Mouse (Mus musculus) adrenal gland, postnatal 36 days (tissue): ENCODE measurements around the gene Vps53. TPM values are rescaled to one million over a fixed set of nuclear protein-coding genes. Genes with fewer than 3 reads are reported as not detected.
A peak's percentile ranks its signal among the peaks of the same experiment; 100 is the strongest.

Source experiments
- DNase-seq, 2 experiments: peaks; one replicate each; pipeline ENCODE4 v3.0.0; 2021; ENCODE audit warnings: mixed read lengths in 1 of 2
- total RNA-seq, 2 experiments: library from RNA; stranded (reverse); gene quantifications; 2 replicates each; pipeline ENCODE4 v1.2.3; 2021

Vps53 gene
- total RNA-seq, 2 experiments from 2014 or later, result 49.2 to 54.2 TPM

GRCm38 (mm10) chr11:76168976-76169375, 10.5 kb downstream of the Vps53 start:
- no peak for DNase-seq

- peak; percentile 85 to 88 for DNase-seq
Measured at GRCm38 (mm10) chr11:76167079-76167765, 12.2 kb downstream of the Vps53 start.

- DNase-seq, result peak; percentile 44 to 51
Measured at GRCm38 (mm10) chr11:76166657-76167056, 12.8 kb downstream of the Vps53 start.

DNA sequence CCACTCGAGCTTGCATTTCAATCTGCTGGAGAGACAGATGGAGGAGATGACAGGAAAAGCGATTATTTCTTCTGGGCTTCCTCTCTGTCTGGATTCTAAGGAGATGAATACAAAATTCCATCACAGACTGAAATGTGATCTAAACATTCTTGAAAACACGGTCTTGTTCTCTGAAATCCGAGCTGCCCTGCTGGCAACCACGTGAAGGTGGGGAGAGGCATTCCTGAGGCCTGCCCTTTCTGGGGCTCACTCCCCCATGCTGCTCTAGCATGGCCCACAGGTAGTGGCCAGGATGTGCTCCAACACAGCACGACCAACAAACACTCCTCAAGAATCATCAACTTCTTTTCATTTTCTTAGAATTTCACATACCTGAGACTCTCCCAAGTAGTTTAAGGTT, 19.2 kb downstream of the Vps53 start:
- no peak for DNase-seq

DNA sequence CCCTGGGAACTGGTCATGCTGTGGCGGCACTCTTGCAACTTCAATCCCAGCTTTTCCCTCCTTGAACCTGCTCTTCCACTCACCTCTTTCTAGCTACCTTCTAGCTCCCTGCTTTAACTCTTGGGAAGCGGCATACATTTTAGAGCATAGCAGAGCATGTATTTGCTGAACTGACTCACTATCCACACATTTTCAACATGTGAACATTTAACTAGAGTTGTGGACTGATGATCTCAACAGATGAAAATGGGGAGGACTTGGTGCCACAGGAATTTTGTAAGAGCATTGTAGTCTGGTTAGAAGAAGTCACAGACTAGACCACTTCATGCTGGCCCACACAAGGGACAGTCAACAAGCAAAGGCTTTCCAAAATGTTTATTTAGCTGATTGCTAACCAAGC, 21.1 kb downstream of the Vps53 start:
- DNase-seq, result no peak

GRCm38 (mm10) chr11:76154861-76155260, 24.6 kb downstream of the Vps53 start:
- DNase-seq, result no peak

DNA sequence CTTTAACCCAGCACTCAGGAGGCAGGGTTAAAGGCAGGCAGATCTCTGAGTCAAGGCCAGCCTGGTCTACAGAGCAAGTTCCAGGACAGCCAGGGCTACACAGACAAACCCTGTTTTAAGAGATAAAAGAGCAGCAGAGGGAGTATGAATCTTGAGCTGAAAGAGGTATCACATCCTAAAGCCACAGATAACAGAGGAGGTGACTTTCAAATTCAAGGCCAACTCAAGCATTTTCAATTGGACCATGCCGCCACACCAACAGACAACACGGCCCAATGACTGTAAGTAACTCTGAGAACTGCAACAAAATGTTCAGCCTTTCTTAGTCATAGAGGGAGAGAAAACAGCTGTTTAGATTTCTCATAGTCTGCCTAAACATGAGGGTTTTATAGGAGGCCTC, 25.2 kb downstream of the Vps53 start:
- DNase-seq, result no peak

GRCm38 (mm10) chr11:76153236-76153951, 26.1 kb downstream of the Vps53 start:
- DNase-seq, result no peak

- no peak for DNase-seq
Measured at GRCm38 (mm10) chr11:76150980-76151379, 28.5 kb downstream of the Vps53 start.

GRCm38 (mm10) chr11:76148055-76149008, 31.1 kb downstream of the Vps53 start:
- no peak for DNase-seq

DNA sequence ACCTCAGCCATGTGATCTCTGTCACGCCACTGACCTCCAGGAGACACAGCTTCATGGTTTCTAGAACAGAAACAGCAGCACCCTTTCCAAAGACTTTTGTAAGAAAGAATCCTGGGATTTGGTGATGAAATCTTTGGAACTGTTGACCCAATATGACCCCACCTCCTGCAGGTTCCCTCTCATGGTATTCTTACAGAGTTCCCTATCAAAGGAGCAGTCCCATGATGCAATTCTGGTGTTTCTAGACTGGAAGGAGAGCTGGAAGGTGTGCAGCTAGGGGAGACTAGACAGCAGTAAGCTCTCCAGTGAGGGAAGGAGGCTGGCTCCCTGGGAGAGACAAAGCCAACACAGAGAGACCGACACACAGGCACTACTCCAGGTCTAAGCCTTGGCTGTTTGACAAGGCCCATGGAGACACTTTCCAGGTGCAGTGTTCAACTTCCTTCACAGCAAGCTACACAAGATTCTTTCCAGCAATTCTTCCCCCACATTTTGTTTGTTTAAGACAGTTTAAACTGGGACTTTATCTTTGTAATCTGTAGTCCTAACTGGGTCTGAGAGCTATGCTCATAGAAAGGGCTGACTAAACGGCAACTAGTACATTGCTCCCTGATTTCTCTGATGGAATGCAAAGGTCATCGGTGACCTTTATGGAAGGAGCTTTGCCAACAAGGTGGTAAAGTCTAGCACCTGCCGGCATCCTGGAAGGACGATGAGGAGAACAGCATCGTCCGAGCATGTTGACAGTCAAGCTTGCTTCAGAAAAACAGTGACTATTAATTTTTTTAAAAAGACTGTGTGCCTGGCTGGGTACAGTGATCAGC, 33.0 kb downstream of the Vps53 start:
- DNase-seq, result no peak

GRCm38 (mm10) chr11:76145169-76145568, 34.3 kb downstream of the Vps53 start:
- no peak for DNase-seq

DNA sequence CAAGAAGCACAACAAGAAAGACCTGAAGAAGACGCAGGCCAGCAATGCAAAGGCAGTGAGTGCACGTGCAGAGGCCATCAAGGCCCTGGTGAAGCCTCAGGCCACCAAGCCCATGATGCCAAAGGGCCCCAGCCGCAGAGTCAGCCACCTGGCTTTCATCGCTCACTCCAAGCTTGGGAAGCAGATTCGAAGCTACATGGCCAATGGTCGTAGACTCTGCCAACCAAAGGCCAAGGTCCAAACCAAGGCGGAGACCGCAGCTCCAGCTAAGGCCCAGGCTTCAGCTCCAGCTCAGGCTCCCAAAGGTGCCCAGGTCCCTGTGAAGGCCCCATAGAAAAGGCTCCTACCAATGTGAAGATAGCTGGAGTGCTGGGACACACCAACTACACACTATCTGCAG, 35.1 kb downstream of the Vps53 start:
- DNase-seq, result no peak

GRCm38 (mm10) chr11:76137996-76138395, 41.5 kb downstream of the Vps53 start:
- peak; percentile 27 to 32 for DNase-seq

- peak; percentile 60 to 69 for DNase-seq
Measured at GRCm38 (mm10) chr11:76135641-76136437, 43.6 kb downstream of the Vps53 start.

DNA sequence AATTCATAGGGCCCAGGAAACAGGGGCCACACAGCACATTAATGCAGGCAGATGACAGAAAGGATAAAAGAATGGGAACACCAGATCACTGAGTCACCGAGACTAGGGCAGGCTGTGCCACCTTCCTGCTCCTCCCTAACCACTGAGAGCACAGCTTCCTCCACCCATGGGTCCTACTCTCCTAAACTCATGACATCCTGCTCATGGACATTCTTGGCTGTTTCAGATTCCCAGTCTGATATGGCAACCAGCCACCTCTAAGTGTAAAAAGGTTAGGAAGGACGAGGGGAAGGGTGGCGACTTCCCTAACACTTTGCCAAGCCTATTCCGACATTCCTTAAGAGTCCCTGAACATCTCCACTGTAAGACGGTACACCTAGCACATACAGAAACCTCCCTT, 48.6 kb downstream of the Vps53 start:
- peak; percentile 15 to 34 for DNase-seq

GRCm38 (mm10) chr11:76125386-76125785, 54.1 kb downstream of the Vps53 start:
- DNase-seq, result no peak

GRCm38 (mm10) chr11:76123517-76123916, 55.9 kb downstream of the Vps53 start:
- no peak for DNase-seq

DNA sequence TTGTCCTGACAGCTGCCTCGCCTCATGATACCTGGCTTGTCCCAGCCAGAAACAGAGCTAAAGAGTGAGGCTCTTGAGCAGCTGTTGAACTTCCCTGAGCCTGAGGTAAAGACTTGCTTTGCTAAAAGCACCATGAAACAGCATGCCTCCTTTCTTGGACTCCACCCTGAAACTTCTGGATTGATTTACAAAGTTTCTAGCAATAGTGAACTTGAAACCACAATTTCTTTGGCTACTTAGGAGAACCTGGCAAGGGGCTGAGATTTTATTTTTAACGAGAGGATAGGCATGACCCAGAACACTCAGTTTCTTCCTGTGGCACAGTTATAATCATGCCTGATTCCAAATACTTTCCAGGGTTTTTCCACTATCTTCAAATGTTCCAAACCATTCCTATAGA, 56.9 kb downstream of the Vps53 start:
- no peak for DNase-seq

DNA sequence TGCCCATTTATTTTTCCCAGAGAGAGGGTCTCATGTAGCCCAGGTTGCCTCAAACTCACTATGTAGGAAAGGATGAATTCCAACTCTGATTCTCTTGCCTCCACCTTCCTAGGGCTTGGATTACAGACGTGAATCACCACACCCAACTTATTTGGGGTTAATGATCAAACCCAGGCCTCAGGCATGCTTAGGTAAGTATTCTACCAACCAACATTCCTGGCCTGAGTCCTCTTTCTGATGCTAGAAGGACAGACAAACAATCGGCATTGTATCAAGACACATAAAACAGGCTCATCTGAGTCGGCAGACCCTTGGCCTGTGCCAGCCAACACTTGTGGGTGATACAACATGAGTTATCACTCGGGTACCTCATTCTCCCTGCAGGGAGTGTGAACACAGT, 58.4 kb downstream of the Vps53 start:
- DNase-seq, result no peak

DNA sequence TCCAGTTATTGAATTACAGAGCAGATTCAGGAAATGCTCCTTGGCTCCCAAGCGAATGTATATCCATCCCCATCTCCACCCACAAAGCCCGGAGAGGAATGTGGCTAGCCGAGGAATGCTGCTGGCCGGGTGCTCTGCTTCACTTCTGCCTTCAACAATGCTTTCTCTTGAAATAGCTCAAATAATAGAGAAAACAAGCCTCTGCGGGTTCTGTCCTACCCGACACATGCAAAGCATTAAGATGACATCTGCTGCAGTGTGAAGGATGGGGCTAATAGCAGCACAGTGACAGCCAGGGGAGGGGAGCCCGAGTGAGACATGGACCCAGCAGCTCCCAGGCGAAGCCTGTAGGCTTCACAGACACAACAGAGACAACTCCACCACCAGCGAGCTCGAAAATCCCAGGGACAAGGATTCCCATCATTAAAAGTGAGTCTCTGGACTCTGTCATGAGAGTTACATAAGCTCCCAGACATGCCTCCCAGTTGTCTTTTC, 59.0 kb downstream of the Vps53 start:
- no peak for DNase-seq
